Mouse (Mus musculus) lung, embryonic 14.5 days (tissue): ENCODE data around the gene Gm20388. TPM values are rescaled to one million over a fixed set of nuclear protein-coding genes. Genes with fewer than 3 reads are reported as not detected.
A peak's percentile ranks its signal among the peaks of the same experiment; 100 is the strongest.

Experiments used
- ATAC-seq: fragments of 200-750 bp; cut with Nextera tagmentation; 2 replicates; pipeline ENCODE4 v1.8.0; 2017; ENCODE audit warnings: mild to moderate bottlenecking, moderate TSS enrichment, moderate library complexity; ENCODE audit not compliant: insufficient read depth
- DNase-seq: peaks from one replicate; pipeline ENCODE4 v3.0.0-alpha.2; 2015
- H3K27ac ChIP-seq: fragments of 300-500 bp; sonication (generic); 2 replicates; pipeline ENCODE4 v1.5.1; 2014; ENCODE audit warnings: low read depth, mild to moderate bottlenecking, moderate library complexity
- H3K27me3 ChIP-seq: fragments of 300-500 bp; sonication (generic); 2 replicates; pipeline ENCODE4 v1.6.1; 2014; ENCODE audit warnings: low read length, control low read depth; ENCODE audit not compliant: insufficient read depth
- H3K36me3 ChIP-seq: fragments of 300-500 bp; sonication (generic); 2 replicates; pipeline ENCODE4 v1.6.1; 2014; ENCODE audit warnings: control low read depth; ENCODE audit not compliant: insufficient read depth
- H3K4me1 ChIP-seq: fragments of 300-500 bp; sonication (generic); 2 replicates; pipeline ENCODE4 v1.6.1; 2014; ENCODE audit warnings: antibody characterized with exemption, control low read depth; ENCODE audit not compliant: insufficient read depth
- H3K4me2 ChIP-seq: fragments of 300-500 bp; sonication (generic); 2 replicates; pipeline ENCODE4 v1.6.1; 2014; ENCODE audit warnings: mild to moderate bottlenecking
- H3K4me3 ChIP-seq: fragments of 300-500 bp; sonication (generic); 2 replicates; pipeline ENCODE4 v1.5.1; 2014; ENCODE audit warnings: low read depth, low read length
- H3K9ac ChIP-seq: fragments of 300-500 bp; sonication (generic); 2 replicates; pipeline ENCODE4 v1.6.1; 2014
- H3K9me3 ChIP-seq: fragments of 300-500 bp; sonication (generic); 2 replicates; pipeline ENCODE4 v1.6.1; 2016; ENCODE audit warnings: low read depth, low read length, control low read depth
- CTCF ChIP-seq: IDR thresholded peaks from 2 replicates; pipeline ENCODE4 v1.5.1; 2016; ENCODE audit warnings: antibody characterized with exemption, low read depth
- WGBS: fragments of 180-500 bp; shearing (Covaris S2); extraction: QIAGEN DNeasy Blood & Tissue Kit; methylation state at CpG from one replicate; pipeline ENCODE4 v1.1.7; 2014; 5-methylcytosine and 5-hydroxymethylcytosine counted together
- polyA plus RNA-seq: library from polyadenylated mRNA; unstranded; fragments of >200 nt; fragmentation: Nextera tagmentation; extraction: Ambion mirVana; gene quantifications from 2 replicates; pipeline ENCODE4 v1.2.1, GENCODE M21; 2014

Gm20388 gene
- polyA plus RNA-seq, 1 experiment from 2014 or later, result not detected

GRCm38 (mm10) chr8:120807719-120808118, 897.1 kb downstream of the Gm20388 start:
- Histone ChIP-seq H3K4me2 (no peak overlapping the region), H3K27me3 (no peaks in the 10 kb centered on the region), H3K9me3 (no peaks in the 10 kb centered on the region), H3K9ac (no peak overlapping the region), H3K36me3 (no peaks in the 10 kb centered on the region), H3K27ac (no peak overlapping the region), H3K4me3 (no peak overlapping the region), H3K4me1 (peaks cover 13% of the 10 kb centered on the region)
- TF ChIP-seq CTCF, result peak; percentile 71
- 35% methylated on average over 6 of the region's 6 CpGs for WGBS
- ATAC-seq (no peak), DNase-seq (peak; percentile 61)

DNA sequence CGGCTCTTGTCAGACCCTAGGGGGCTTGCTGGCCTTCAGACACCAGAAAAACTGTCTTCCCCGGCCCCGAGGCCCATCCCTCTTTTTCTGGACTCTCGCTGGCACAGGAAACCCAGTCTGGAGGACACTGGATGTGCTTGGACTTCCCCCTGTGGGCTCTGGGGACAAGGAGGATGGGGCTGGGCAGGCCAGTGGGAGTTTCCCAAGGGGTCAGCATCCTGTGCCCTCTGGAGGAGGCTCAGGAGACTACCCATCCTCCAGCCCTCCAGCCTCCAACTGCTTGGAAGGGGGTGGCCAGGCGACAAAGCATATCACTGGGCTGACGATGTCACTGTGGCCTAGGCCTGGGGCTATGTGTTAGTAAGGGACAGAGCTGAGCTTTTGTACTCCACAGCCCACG, 898.4 kb downstream of the Gm20388 start:
- TF ChIP-seq CTCF, result no peak
- Histone ChIP-seq H3K4me3 (no peak overlapping the region), H3K4me2 (no peak overlapping the region), H3K4me1 (peaks cover 13% of the 10 kb centered on the region), H3K27ac (no peak overlapping the region), H3K9ac (no peak overlapping the region), H3K9me3 (no peaks in the 10 kb centered on the region), H3K27me3 (no peaks in the 10 kb centered on the region), H3K36me3 (no peaks in the 10 kb centered on the region)
- ATAC-seq (no peak), DNase-seq (no peak)
- 51% methylated on average over 7 of the region's 7 CpGs for WGBS

GRCm38 (mm10) chr8:120811953-120812352, 901.3 kb downstream of the Gm20388 start:
- Histone ChIP-seq H3K36me3 (no peaks in the 10 kb centered on the region), H3K4me1 (no peaks in the 10 kb centered on the region), H3K27ac (no peak overlapping the region), H3K9me3 (no peaks in the 10 kb centered on the region), H3K9ac (no peak overlapping the region), H3K27me3 (no peaks in the 10 kb centered on the region), H3K4me3 (no peak overlapping the region), H3K4me2 (no peak overlapping the region)
- no peak for TF ChIP-seq CTCF
- ATAC-seq (no peak), DNase-seq (no peak)
- 78% methylated on average over 2 of the region's 2 CpGs for WGBS

- no peak overlapping the region for H3K27ac ChIP-seq
- no peaks in the 10 kb centered on the region for H3K27me3 ChIP-seq
- ATAC-seq (no peak), DNase-seq (no peak)
- no peak for TF ChIP-seq CTCF
- WGBS, result 56% methylated on average over 2 of the region's 2 CpGs
- H3K4me2 ChIP-seq, result no peak overlapping the region
- no peak overlapping the region for H3K4me3 ChIP-seq
- no peaks in the 10 kb centered on the region for H3K4me1 ChIP-seq
- H3K9me3 ChIP-seq, result no peaks in the 10 kb centered on the region
- H3K9ac ChIP-seq, result no peak overlapping the region
- H3K36me3 ChIP-seq, result no peaks in the 10 kb centered on the region
Measured at GRCm38 (mm10) chr8:120813028-120813427, 902.4 kb downstream of the Gm20388 start.

DNA sequence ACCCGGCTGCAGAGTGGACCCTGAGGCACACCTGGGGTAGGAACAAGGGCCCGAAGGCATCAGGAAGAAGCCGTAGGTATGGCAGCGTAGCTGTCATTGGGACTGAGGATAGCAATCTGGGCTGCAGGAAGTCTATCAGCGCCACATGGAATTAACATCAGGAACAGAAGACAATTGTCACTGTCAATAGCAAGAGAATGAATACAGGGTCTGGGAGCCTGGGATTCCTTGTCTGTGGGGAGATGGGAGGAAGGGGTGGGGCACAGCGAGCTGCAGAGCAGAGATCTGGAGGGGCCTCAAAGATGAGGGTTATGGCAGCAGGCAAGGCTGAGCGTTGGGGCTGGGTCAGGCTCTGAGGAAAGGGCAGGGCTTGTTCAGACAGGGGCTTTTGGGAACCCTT, 903.2 kb downstream of the Gm20388 start:
- Histone ChIP-seq H3K27me3 (no peaks in the 10 kb centered on the region), H3K4me3 (no peak overlapping the region), H3K36me3 (no peaks in the 10 kb centered on the region), H3K9ac (no peak overlapping the region), H3K4me2 (no peak overlapping the region), H3K4me1 (no peaks in the 10 kb centered on the region), H3K9me3 (no peaks in the 10 kb centered on the region), H3K27ac (no peak overlapping the region)
- ATAC-seq (no peak), DNase-seq (no peak)
- WGBS, result 72% methylated on average over 7 of the region's 7 CpGs
- TF ChIP-seq CTCF, result no peak

- Histone ChIP-seq H3K4me2 (no peak overlapping the region), H3K4me3 (no peak overlapping the region), H3K36me3 (no peaks in the 10 kb centered on the region), H3K4me1 (no peaks in the 10 kb centered on the region), H3K27ac (no peak overlapping the region), H3K9ac (no peak overlapping the region), H3K9me3 (no peaks in the 10 kb centered on the region; the same call in 1 of the 2 replicates), H3K27me3 (no peaks in the 10 kb centered on the region)
- WGBS, result 70% methylated on average over 5 of the region's 5 CpGs
- ATAC-seq, result no peak
- DNase-seq, result no peak
- no peak for TF ChIP-seq CTCF
Measured at GRCm38 (mm10) chr8:120816371-120816770, 905.7 kb downstream of the Gm20388 start.

- Histone ChIP-seq H3K9ac (no peak overlapping the region), H3K4me3 (no peak overlapping the region), H3K27me3 (no peaks in the 10 kb centered on the region), H3K4me1 (0 out of 2 replicates have a peak, but pooled peaks cover 3% of the 10 kb centered on the region), H3K9me3 (no peaks in the 10 kb centered on the region; the same call in 1 of the 2 replicates), H3K4me2 (no peak overlapping the region), H3K36me3 (no peaks in the 10 kb centered on the region), H3K27ac (no peak overlapping the region)
- no peak for TF ChIP-seq CTCF
- no peak for DNase-seq
- ATAC-seq, result no peak
Measured at GRCm38 (mm10) chr8:120819906-120820305, 909.3 kb downstream of the Gm20388 start.
